Mouse (Mus musculus): ENCODE data around the gene Tmem229b.

GRCm38 (mm10) chr12:78940081-78940480 is 67.3 kb downstream of the Tmem229b start:
- TF ChIP-seq CTCF (IDR thresholded peaks at IDR 0.05; ENCODE audit: control insufficient read depth, insufficient read depth, insufficient read length), result no peak
- no peak for TF ChIP-seq MYOG (IDR thresholded peaks at IDR 0.05; ENCODE audit: control insufficient read depth, extremely low read depth, insufficient read length)
- TF ChIP-seq MAX (IDR thresholded peaks at IDR 0.05), result no peak
- TF ChIP-seq CEBPB (IDR thresholded peaks at IDR 0.05; ENCODE audit: low read depth), result no peak
